Mouse (Mus musculus): ENCODE data around the gene Shisal2a.

- TF ChIP-seq CTCF (IDR thresholded peaks at IDR 0.05; ENCODE audit: low read depth, low read length) (no peak), POLR2AphosphoS5 (IDR thresholded peaks at IDR 0.05; ENCODE audit: insufficient replicate concordance, low read depth, low read length) (no peak)
Observed at GRCm38 (mm10) chr4:108329840-108330239, 53.3 kb downstream of the Shisal2a start.

Data from G1E (cell line).